Comparison of ENCODE assay signal across 10 mouse cellular contexts in genomic region chr14:73253453-73254251, GRCm38 (mm10). TPM values are rescaled to one million over a fixed set of nuclear protein-coding genes. Genes with fewer than 3 reads are reported as not detected.
DNase-seq lines count a peak whose midpoint lies in the region; ATAC-seq and TF ChIP-seq lines count a peak whose summit lies in the region.
"Had no signal": no experiment of that assay in that cellular context is flagged by ENCODE, and none has a peak within 500 bp of the region (broad histone marks: within the 10 kb centered on the region; RNA-seq: fewer than 3 reads in every experiment).

No protein-coding gene starts in this region.

- no peaks in the 10 kb centered on the region for H3K27me3 ChIP-seq in intestine, embryonic 14.5 days (replicated peaks; ENCODE audit: control insufficient read depth, insufficient read depth, low read length)
- H3K27me3 ChIP-seq in liver, embryonic 12.5 days (replicated peaks) = no peaks in the 10 kb centered on the region

- peak overlapping the region; percentile 18; the same call in 1 of the 2 replicates for H3K4me2 ChIP-seq in intestine, embryonic 14.5 days (ENCODE audit: low read length)
- no peak overlapping the region for H3K4me2 ChIP-seq in liver, embryonic 12.5 days

- peak overlapping the region; percentile 48 for H3K27ac ChIP-seq in gastrocnemius, adult 2 months
- peak overlapping the region; percentile 73 for H3K27ac ChIP-seq in intestine, embryonic 14.5 days (ENCODE audit: low read depth)
- H3K27ac ChIP-seq in liver, embryonic 12.5 days = peak overlapping the region; percentile 58
- H3K27ac ChIP-seq: macrophage had no signal

- WGBS in intestine, embryonic 14.5 days = 68% methylated on average over 6 of the region's 6 CpGs
- WGBS in liver, embryonic 12.5 days (ENCODE audit: insufficient replicate concordance) = 33% methylated on average over 6 of the region's 6 CpGs

- TF ChIP-seq CTCF in gastrocnemius, adult 2 months (IDR thresholded peaks at IDR 0.05) = no peak

- H3K9ac ChIP-seq in intestine, embryonic 14.5 days (ENCODE audit: low read length) = no peak overlapping the region
- H3K9ac ChIP-seq in liver, embryonic 12.5 days = no peak overlapping the region

- intact Hi-C loops in gastrocnemius, adult 2 months (cut with DNase I) = no loop called here

- no peaks in the 10 kb centered on the region for H3K9me3 ChIP-seq in intestine, embryonic 14.5 days (ENCODE audit: control insufficient read depth, low read length)
- H3K9me3 ChIP-seq in liver, embryonic 12.5 days (replicated peaks) = no peaks in the 10 kb centered on the region

- H3K4me1 ChIP-seq in intestine, embryonic 14.5 days (replicated peaks; ENCODE audit: control insufficient read depth, insufficient read depth, low read length) = no peaks in the 10 kb centered on the region; the same call in 1 of the 2 replicates
- H3K4me1 ChIP-seq in liver, embryonic 12.5 days = peaks cover 5% of the 10 kb centered on the region

- no peak for DNase-seq in gastrocnemius, adult 2 months
- DNase-seq in gastrocnemius, postnatal 10 days = no peak
- peak; percentile 33 for DNase-seq in CD4-positive, CD25-positive, alpha-beta regulatory T cell, adult 2 months (ENCODE audit: low read depth, low spot score)
- DNase-seq in intestine, embryonic 14.5 days (ENCODE audit: low spot score) = no peak
- no peak for DNase-seq in spleen, postnatal 36 days (ENCODE audit: low spot score in 2 of 2)
- no peak for DNase-seq in cerebellum, adult 11-12 months
- no peak for DNase-seq in layer of hippocampus, adult 18-20 months (ENCODE audit: low spot score in 2 of 2)
- DNase-seq: cerebellum, adult 18-20 months had no signal

- no peak overlapping the region for H3K4me3 ChIP-seq in gastrocnemius, adult 2 months
- no peak overlapping the region for H3K4me3 ChIP-seq in intestine, embryonic 14.5 days (ENCODE audit: low read depth, low read length)
- H3K4me3 ChIP-seq in liver, embryonic 12.5 days = no peak overlapping the region

- no peaks in the 10 kb centered on the region for H3K36me3 ChIP-seq in intestine, embryonic 14.5 days (ENCODE audit: control insufficient read depth, insufficient read depth, low read length)
- peaks cover 8% of the 10 kb centered on the region; the same call in 1 of the 2 replicates for H3K36me3 ChIP-seq in liver, embryonic 12.5 days

- peak; percentile 94 for ATAC-seq in intestine, embryonic 14.5 days (replicated peaks; ENCODE audit: low FRiP score, low TSS enrichment, low read depth)
- ATAC-seq in liver, embryonic 12.5 days = peak; percentile 50; the same call in 1 of the 2 replicates

RNA-seq across cellular contexts. Expression of gene Lpar6, which starts 16.0 kb away (rescaled TPM):
- under 1 TPM; 0.59 to 0.82 TPM for total RNA-seq in gastrocnemius, adult 2 months (2021)
- 1 to 10 TPM; 3.0 to 3.1 TPM for total RNA-seq in gastrocnemius, postnatal 10 days (2021)
- polyA plus RNA-seq in intestine, embryonic 14.5 days (2014; fragmentation: Nextera tagmentation; extraction: Ambion mirVana) = 13.5 and 14.2 TPM in 2 replicates
- 5.5 TPM in 2 replicates for polyA plus RNA-seq in liver, embryonic 12.5 days (2016; fragmentation: Nextera tagmentation; extraction: Ambion mirVana)
- total RNA-seq in layer of hippocampus, adult 18-20 months (2021) = 1 to 10 TPM; 1.2 to 1.6 TPM
